1 mouse cellular context compared by ENCODE assay signal in the genomic region with DNA sequence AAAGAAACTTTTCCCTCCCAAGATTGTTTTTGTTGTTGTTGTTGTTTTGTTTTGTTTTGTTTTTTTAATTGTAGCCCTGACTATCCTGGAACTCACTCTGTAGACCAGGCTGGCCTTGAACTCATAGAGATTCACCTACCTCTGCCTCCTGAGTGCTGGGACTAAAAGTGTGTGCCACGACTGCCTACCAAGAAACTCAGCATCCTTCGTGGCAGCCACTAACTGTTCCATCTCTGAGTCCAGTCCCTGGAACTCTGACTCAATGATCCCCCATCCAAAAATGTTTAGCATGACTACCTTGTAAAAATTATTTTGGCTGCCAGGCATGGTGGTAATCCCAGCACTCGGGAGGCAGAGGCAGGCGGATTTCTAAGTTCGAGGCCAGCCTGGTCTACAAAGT. TPM values are rescaled to one million over a fixed set of nuclear protein-coding genes. Genes with fewer than 3 reads are reported as not detected.
"Had no signal": no experiment of that assay in that cellular context is flagged by ENCODE, and none has a peak within 500 bp of the region (broad histone marks: within the 10 kb centered on the region; RNA-seq: fewer than 3 reads in every experiment).

No protein-coding gene starts in this region.

RNA-seq across cellular contexts. Expression of a gene that starts 26.6 kb away (rescaled TPM):
- total RNA-seq: common myeloid progenitor, adult 5-6 weeks had no signal
